In the genomic region with DNA sequence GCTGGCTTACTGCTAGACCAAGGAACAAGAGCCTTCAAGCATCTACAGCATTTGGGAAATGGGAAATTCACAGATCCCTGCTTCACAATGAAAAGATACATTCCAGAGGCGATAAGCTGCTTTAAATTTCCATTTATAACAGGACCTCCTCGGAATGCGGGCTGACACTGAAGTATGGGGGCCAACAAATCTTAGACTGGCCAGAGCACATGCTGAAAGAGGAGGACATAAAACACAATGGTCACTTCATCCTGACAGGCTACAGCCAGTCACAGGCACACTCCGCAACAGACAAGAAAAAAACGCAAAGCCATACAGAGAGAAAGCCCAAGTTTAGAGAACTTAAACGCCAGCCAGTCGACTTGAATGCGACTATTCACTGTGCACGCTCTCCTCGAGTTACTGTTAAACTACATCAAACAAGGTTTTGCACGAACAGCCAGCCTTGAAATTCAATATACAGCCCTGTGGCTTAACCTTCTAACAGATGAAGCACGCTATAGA, we compare ENCODE assay signal across 10 mouse cellular contexts.
DNase-seq lines count a peak whose midpoint lies in the region; ATAC-seq and TF ChIP-seq lines count a peak whose summit lies in the region.
"Had no signal": no experiment of that assay in that cellular context is flagged by ENCODE, and none has a peak within 500 bp of the region (broad histone marks: within the 10 kb centered on the region; RNA-seq: fewer than 3 reads in every experiment).

No protein-coding gene starts in this region.

- 23% methylated on average over 12 of the region's 12 CpGs for WGBS in hindbrain, embryonic 11.5 days
- 34% methylated on average over 12 of the region's 12 CpGs for WGBS in hindbrain, postnatal 0 days
- 21% methylated on average over 12 of the region's 12 CpGs for WGBS in embryonic facial prominence, embryonic 14.5 days
- WGBS in limb, embryonic 14.5 days, result 17% methylated on average over 12 of the region's 12 CpGs

- no peak for TF ChIP-seq POLR2A in limb, embryonic 14.5 days (IDR thresholded peaks at IDR 0.05; ENCODE audit: borderline replicate concordance, extremely low read depth, insufficient read depth, insufficient read length)

- peak overlapping the region; percentile 56 for H3K27ac ChIP-seq in hindbrain, embryonic 11.5 days (ENCODE audit: low read depth, low read length)
- H3K27ac ChIP-seq in hindbrain, postnatal 0 days, result no peak overlapping the region
- H3K27ac ChIP-seq in embryonic facial prominence, embryonic 14.5 days (replicated peaks; ENCODE audit: low read depth, low read length), result peak overlapping the region; percentile 24
- no peak overlapping the region for H3K27ac ChIP-seq in limb, embryonic 14.5 days (replicated peaks; ENCODE audit: low read depth, low read length)

- TF ChIP-seq CTCF in hindbrain, postnatal 0 days (IDR thresholded peaks at IDR 0.05; ENCODE audit: low read depth), result no peak

- ATAC-seq in hindbrain, embryonic 11.5 days (ENCODE audit: low FRiP score), result 0 out of 2 replicates have a peak, but pooled peaks have one; percentile 15
- no peak for ATAC-seq in hindbrain, postnatal 0 days
- peak; percentile 56 for ATAC-seq in embryonic facial prominence, embryonic 14.5 days (ENCODE audit: low read depth)
- ATAC-seq in limb, embryonic 14.5 days (ENCODE audit: low FRiP score, low read depth), result no peak
- no peak for ATAC-seq in CD4-positive, CD25-positive, alpha-beta regulatory T cell, adult 4 months

- peak; percentile 40 for DNase-seq in hindbrain, embryonic 11.5 days (ENCODE audit: low spot score)
- no peak for DNase-seq in hindbrain, postnatal 0 days (ENCODE audit: low spot score)
- DNase-seq in embryo, embryonic 10 days (ENCODE audit: low spot score), result peak; percentile 73
- peak; percentile 79 for DNase-seq in embryonic facial prominence, embryonic 14.5 days (ENCODE audit: low spot score)
- DNase-seq in limb, embryonic 14.5 days (ENCODE audit: low spot score), result no peak
- no peak for DNase-seq in left cerebral cortex, adult 8-10 months (ENCODE audit: low spot score in 2 of 2)
- no peak for DNase-seq in adipocyte (ENCODE audit: low spot score)
- DNase-seq: adrenal gland, adult 2 months; cerebellum, adult 9-10 months had no signal

- H3K4me2 ChIP-seq in hindbrain, embryonic 11.5 days (replicated peaks; ENCODE audit: low read depth, low read length), result no peak overlapping the region
- H3K4me2 ChIP-seq in hindbrain, postnatal 0 days (ENCODE audit: low read depth, low read length), result no peak overlapping the region
- H3K4me2 ChIP-seq in embryonic facial prominence, embryonic 14.5 days (ENCODE audit: low read depth, low read length), result peak overlapping the region; percentile 26
- H3K4me2 ChIP-seq in limb, embryonic 14.5 days (replicated peaks; ENCODE audit: low read depth, low read length, severe bottlenecking), result peak overlapping the region; percentile 15; the same call in 1 of the 2 replicates

- H3K36me3 ChIP-seq in hindbrain, embryonic 11.5 days (ENCODE audit: control insufficient read depth, insufficient read depth, low read length), result no peaks in the 10 kb centered on the region
- no peaks in the 10 kb centered on the region for H3K36me3 ChIP-seq in hindbrain, postnatal 0 days (ENCODE audit: insufficient read depth, low read length)
- no peaks in the 10 kb centered on the region for H3K36me3 ChIP-seq in embryonic facial prominence, embryonic 14.5 days (ENCODE audit: control insufficient read depth, insufficient read depth, low read length)
- H3K36me3 ChIP-seq in limb, embryonic 14.5 days (ENCODE audit: control insufficient read depth, insufficient read depth, low read length), result no peaks in the 10 kb centered on the region

- H3K9ac ChIP-seq in hindbrain, embryonic 11.5 days (ENCODE audit: low read depth, low read length), result no peak overlapping the region
- H3K9ac ChIP-seq in hindbrain, postnatal 0 days (replicated peaks; ENCODE audit: low read length), result no peak overlapping the region
- H3K9ac ChIP-seq in embryonic facial prominence, embryonic 14.5 days (ENCODE audit: low read depth, low read length), result 0 out of 2 replicates have a peak overlapping the region, but pooled peaks have one; percentile 20
- no peak overlapping the region for H3K9ac ChIP-seq in limb, embryonic 14.5 days (ENCODE audit: low read depth, low read length, severe bottlenecking)

- H3K9me3 ChIP-seq in hindbrain, embryonic 11.5 days (ENCODE audit: control insufficient read depth, low read length), result no peaks in the 10 kb centered on the region
- H3K9me3 ChIP-seq in hindbrain, postnatal 0 days (ENCODE audit: low read length), result no peaks in the 10 kb centered on the region
- no peaks in the 10 kb centered on the region for H3K9me3 ChIP-seq in embryonic facial prominence, embryonic 14.5 days (ENCODE audit: control insufficient read depth, low read length)
- no peaks in the 10 kb centered on the region for H3K9me3 ChIP-seq in limb, embryonic 14.5 days (ENCODE audit: control insufficient read depth, low read length)

- peaks cover 18% of the 10 kb centered on the region for H3K4me1 ChIP-seq in hindbrain, embryonic 11.5 days (replicated peaks; ENCODE audit: control insufficient read depth, insufficient read depth, low read length)
- H3K4me1 ChIP-seq in hindbrain, postnatal 0 days (ENCODE audit: insufficient read depth, low read length), result peaks cover 2% of the 10 kb centered on the region; the same call in 1 of the 2 replicates
- H3K4me1 ChIP-seq in embryonic facial prominence, embryonic 14.5 days (ENCODE audit: control insufficient read depth, insufficient read depth, low read length), result peaks cover 38% of the 10 kb centered on the region
- H3K4me1 ChIP-seq in limb, embryonic 14.5 days (ENCODE audit: control insufficient read depth, insufficient read depth, low read length), result peaks cover 33% of the 10 kb centered on the region

- H3K4me3 ChIP-seq in hindbrain, embryonic 11.5 days (ENCODE audit: low read depth, low read length), result no peak overlapping the region
- H3K4me3 ChIP-seq in hindbrain, postnatal 0 days (ENCODE audit: low read length), result no peak overlapping the region
- no peak overlapping the region for H3K4me3 ChIP-seq in embryonic facial prominence, embryonic 14.5 days (ENCODE audit: low read depth, low read length)
- H3K4me3 ChIP-seq in limb, embryonic 14.5 days (replicated peaks; ENCODE audit: low read length), result no peak overlapping the region

- no peaks in the 10 kb centered on the region for H3K27me3 ChIP-seq in hindbrain, embryonic 11.5 days (ENCODE audit: control insufficient read depth, insufficient read depth, low read length)
- no peaks in the 10 kb centered on the region for H3K27me3 ChIP-seq in hindbrain, postnatal 0 days (ENCODE audit: insufficient read depth, low read length)
- no peaks in the 10 kb centered on the region for H3K27me3 ChIP-seq in embryonic facial prominence, embryonic 14.5 days (replicated peaks; ENCODE audit: control insufficient read depth, insufficient read depth, low read length)
- no peaks in the 10 kb centered on the region for H3K27me3 ChIP-seq in limb, embryonic 14.5 days (ENCODE audit: control insufficient read depth, insufficient read depth, low read length)

Comparison
In these comparisons a context has a peak if more than half of its experiments do, and no peak if none do; other contexts are left out.
1. ATAC-seq: peak in hindbrain, embryonic 11.5 days (single experiment) and embryonic facial prominence, embryonic 14.5 days (single experiment); none in hindbrain, postnatal 0 days (single experiment), limb, embryonic 14.5 days (single experiment) and CD4-positive, CD25-positive, alpha-beta regulatory T cell, adult 4 months (single experiment).
2. DNase-seq: peak in hindbrain, embryonic 11.5 days (single experiment), embryo, embryonic 10 days (single experiment) and embryonic facial prominence, embryonic 14.5 days (single experiment); none in hindbrain, postnatal 0 days (single experiment), limb, embryonic 14.5 days (single experiment), left cerebral cortex, adult 8-10 months (0 of 2) and adipocyte (single experiment).
3. H3K27ac ChIP-seq: peak in hindbrain, embryonic 11.5 days (single experiment) and embryonic facial prominence, embryonic 14.5 days (single experiment); none in hindbrain, postnatal 0 days (single experiment) and limb, embryonic 14.5 days (single experiment).
4. H3K4me2 ChIP-seq: peak in embryonic facial prominence, embryonic 14.5 days (single experiment) and limb, embryonic 14.5 days (single experiment); none in hindbrain, embryonic 11.5 days (single experiment) and hindbrain, postnatal 0 days (single experiment).